ENCODE assay signal across 7 mouse cellular contexts in the genomic region with DNA sequence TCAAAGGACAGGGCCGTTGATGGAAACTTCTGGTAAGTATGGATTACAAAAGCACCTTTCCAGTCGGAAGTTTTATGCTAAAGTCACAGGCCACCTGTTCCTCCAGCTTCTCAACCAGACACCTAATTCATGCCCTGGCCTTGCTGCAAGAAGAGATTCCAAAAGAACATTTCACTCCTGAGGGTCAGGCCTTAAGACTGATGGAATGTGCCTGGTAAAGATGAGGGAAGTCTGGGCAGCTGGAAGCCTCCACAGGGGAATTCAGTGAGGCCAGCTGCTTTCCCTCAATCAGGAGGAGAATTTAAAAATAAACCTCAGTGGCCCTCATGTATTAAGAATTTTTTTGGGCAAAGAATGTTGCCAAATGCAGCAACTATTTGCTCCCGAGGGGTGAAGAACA.
DNase-seq lines count a peak whose midpoint lies in the region; ATAC-seq and TF ChIP-seq lines count a peak whose summit lies in the region.

No protein-coding gene starts in this region.

- no peak overlapping the region for H3K9ac ChIP-seq in lung, embryonic 16.5 days (ENCODE audit: low read length)

- H3ac ChIP-seq in C2C12 (ENCODE audit: control insufficient read depth, insufficient read length, low read depth) = no peak overlapping the region

- TF ChIP-seq CTCF in C2C12 (IDR thresholded peaks at IDR 0.05; ENCODE audit: control insufficient read depth, insufficient read depth, insufficient read length) = no peak

- no peaks in the 10 kb centered on the region for H3K36me3 ChIP-seq in C2C12 (ENCODE audit: control insufficient read depth, insufficient read depth)
- no peaks in the 10 kb centered on the region for H3K36me3 ChIP-seq in heart, embryonic 10.5 days
- no peaks in the 10 kb centered on the region for H3K36me3 ChIP-seq in lung, embryonic 16.5 days (ENCODE audit: control insufficient read depth, insufficient read depth, low read length)

- peak overlapping the region; percentile 56 for H3K27ac ChIP-seq in heart, embryonic 10.5 days
- H3K27ac ChIP-seq in lung, embryonic 16.5 days (ENCODE audit: low read length) = peak overlapping the region; percentile 68

- peak; percentile 83 for ATAC-seq in lung, embryonic 16.5 days (ENCODE audit: low read depth)

- no peak overlapping the region for H3K4me3 ChIP-seq in C2C12 (ENCODE audit: insufficient read depth, poor library complexity, severe bottlenecking)
- H3K4me3 ChIP-seq in heart, embryonic 10.5 days = no peak overlapping the region
- H3K4me3 ChIP-seq in lung, embryonic 16.5 days (ENCODE audit: low read length) = no peak overlapping the region

- WGBS in heart, embryonic 10.5 days = 26% methylated on average over 3 of the region's 3 CpGs
- 17% methylated on average over 3 of the region's 3 CpGs for WGBS in lung, embryonic 16.5 days

- H3K9me3 ChIP-seq in heart, embryonic 10.5 days = no peaks in the 10 kb centered on the region
- no peaks in the 10 kb centered on the region for H3K9me3 ChIP-seq in lung, embryonic 16.5 days (ENCODE audit: control insufficient read depth, low read length)

- no peaks in the 10 kb centered on the region for H3K27me3 ChIP-seq in C2C12 (ENCODE audit: control insufficient read depth, insufficient read depth, insufficient read length)
- no peaks in the 10 kb centered on the region for H3K27me3 ChIP-seq in heart, embryonic 10.5 days (ENCODE audit: insufficient read depth, poor library complexity, severe bottlenecking)
- no peaks in the 10 kb centered on the region for H3K27me3 ChIP-seq in lung, embryonic 16.5 days (ENCODE audit: control insufficient read depth, insufficient read depth, low read depth, low read length)

- peak overlapping the region; percentile 27; the same call in 1 of the 2 replicates for H3K4me2 ChIP-seq in lung, embryonic 16.5 days (ENCODE audit: low read depth, low read length)

- peaks cover 7% of the 10 kb centered on the region for H3K79me3 ChIP-seq in C2C12 (ENCODE audit: low read depth)

- DNase-seq in NIH3T3 (ENCODE audit: low read depth) = peak; percentile 77
- DNase-seq in heart, embryonic 10.5 days (ENCODE audit: low spot score) = no peak
- no peak for DNase-seq in urinary bladder, adult 2 months (ENCODE audit: low spot score)
- DNase-seq in cerebellum, adult 8-10 months = no peak
- no peak for DNase-seq in adrenal gland, postnatal 36 days

- H3K79me2 ChIP-seq in C2C12 (ENCODE audit: control insufficient read depth, insufficient read depth) = no peaks in the 10 kb centered on the region

- peaks cover 60% of the 10 kb centered on the region for H3K4me1 ChIP-seq in heart, embryonic 10.5 days
- peaks cover 53% of the 10 kb centered on the region for H3K4me1 ChIP-seq in lung, embryonic 16.5 days (replicated peaks; ENCODE audit: control insufficient read depth, insufficient read depth, low read length)

TF ChIP-seq in C2C12, 6 proteins besides CTCF, POLR2A, EP300 and RAD21:
- TF ChIP-seq FOSL1 (IDR thresholded peaks at IDR 0.05; ENCODE audit: insufficient read depth, low read length, poor library complexity, severe bottlenecking) (no peak), USF1 (IDR thresholded peaks at IDR 0.05; ENCODE audit: low read depth) (no peak), MYOD1 (IDR thresholded peaks at IDR 0.05; ENCODE audit: control insufficient read depth, insufficient read length, low read depth) (peak; percentile 76)
TF ChIP-seq in C2C12: peak in this region for 1.
